Mouse (Mus musculus): ENCODE data around the gene Tmigd1. TPM values are rescaled to one million over a fixed set of nuclear protein-coding genes. Genes with fewer than 3 reads are reported as not detected.

Tmigd1 gene
- 3.6 TPM in 1 of 2 replicates, not detected in the other for polyA plus RNA-seq (2015; fragmentation: Nextera tagmentation; extraction: Ambion mirVana)

GRCm38 (mm10) chr11:76901579-76902361 lies at the start of gene Tmigd1:
Tmigd1 (plus strand) TSS chr11:76902159.
- no peak within 1 kb of the TSS for H3K4me3 ChIP-seq
- H3K4me1 ChIP-seq: peaks cover 8% of the 10 kb centered on the region; the same call in 1 of the 2 replicates
- H3K27ac ChIP-seq: no peak within 1 kb of the TSS
- 65% methylated on average over 7 of the region's 7 CpGs for WGBS
- no peaks in the 10 kb centered on the region for H3K9me3 ChIP-seq
- H3K4me2 ChIP-seq: no peak within 1 kb of the TSS
- ATAC-seq (ENCODE audit: insufficient number of reproducible peaks, insufficient read depth, low FRiP score, low TSS enrichment, low read depth): no peak
- H3K9ac ChIP-seq: no peak within 1 kb of the TSS
- no peaks in the 10 kb centered on the region for H3K36me3 ChIP-seq
- no peaks in the 10 kb centered on the region for H3K27me3 ChIP-seq

GRCm38 (mm10) chr11:76854475-76855341 lies 47.3 kb upstream of the Tmigd1 start:
- Histone ChIP-seq H3K27me3 (no peaks in the 10 kb centered on the region), H3K36me3 (no peaks in the 10 kb centered on the region), H3K4me1 (peaks cover 4% of the 10 kb centered on the region; the same call in 1 of the 2 replicates), H3K4me3 (no peak overlapping the region), H3K4me2 (no peak overlapping the region), H3K9me3 (no peaks in the 10 kb centered on the region), H3K27ac (no peak overlapping the region), H3K9ac (no peak overlapping the region)
- 63% methylated on average over 17 of the region's 17 CpGs for WGBS
- no peak for ATAC-seq (ENCODE audit: insufficient number of reproducible peaks, insufficient read depth, low FRiP score, low TSS enrichment, low read depth)

- Histone ChIP-seq H3K4me1 (peaks cover 4% of the 10 kb centered on the region; the same call in 1 of the 2 replicates), H3K4me2 (no peak overlapping the region)
These were observed 45.4 kb upstream of the Tmigd1 start for GRCm38 (mm10) chr11:76856601-76857000.

GRCm38 (mm10) chr11:76857111-76857510 lies 44.8 kb upstream of the Tmigd1 start:
- no peaks in the 10 kb centered on the region for H3K27me3 ChIP-seq
- no peak for ATAC-seq (ENCODE audit: insufficient number of reproducible peaks, insufficient read depth, low FRiP score, low TSS enrichment, low read depth)
- H3K27ac ChIP-seq: no peak overlapping the region
- no peaks in the 10 kb centered on the region for H3K36me3 ChIP-seq
- no peaks in the 10 kb centered on the region for H3K9me3 ChIP-seq
- H3K9ac ChIP-seq: no peak overlapping the region
- 88% methylated on average over 7 of the region's 7 CpGs for WGBS
- no peak overlapping the region for H3K4me3 ChIP-seq
- H3K4me1 ChIP-seq: peaks cover 4% of the 10 kb centered on the region; the same call in 1 of the 2 replicates
- H3K4me2 ChIP-seq: no peak overlapping the region

More at GRCm38 (mm10) chr11:76856601-76857000, 45.4 kb upstream of the Tmigd1 start:
- no peak overlapping the region for H3K4me3 ChIP-seq
- ATAC-seq (ENCODE audit: insufficient number of reproducible peaks, insufficient read depth, low FRiP score, low TSS enrichment, low read depth): no peak
- H3K9ac ChIP-seq: no peak overlapping the region
- H3K9me3 ChIP-seq: no peaks in the 10 kb centered on the region
- H3K27me3 ChIP-seq: no peaks in the 10 kb centered on the region
- no peaks in the 10 kb centered on the region for H3K36me3 ChIP-seq
- no peak overlapping the region for H3K27ac ChIP-seq
- WGBS: 84% methylated on average over 2 of the region's 2 CpGs

- ATAC-seq (ENCODE audit: insufficient number of reproducible peaks, insufficient read depth, low FRiP score, low TSS enrichment, low read depth): no peak
- WGBS: 75% methylated on average over 5 of the region's 5 CpGs
- Histone ChIP-seq H3K36me3 (no peaks in the 10 kb centered on the region), H3K9ac (no peak overlapping the region), H3K4me1 (peaks cover 4% of the 10 kb centered on the region; the same call in 1 of the 2 replicates), H3K4me3 (no peak overlapping the region), H3K4me2 (no peak overlapping the region), H3K27ac (no peak overlapping the region), H3K9me3 (no peaks in the 10 kb centered on the region), H3K27me3 (no peaks in the 10 kb centered on the region)
These were observed 43.2 kb upstream of the Tmigd1 start for GRCm38 (mm10) chr11:76858781-76859180.

- Histone ChIP-seq H3K4me3 (no peak overlapping the region), H3K9ac (no peak overlapping the region), H3K27ac (no peak overlapping the region), H3K36me3 (no peaks in the 10 kb centered on the region), H3K4me2 (no peak overlapping the region), H3K9me3 (no peaks in the 10 kb centered on the region), H3K4me1 (peaks cover 4% of the 10 kb centered on the region; the same call in 1 of the 2 replicates), H3K27me3 (no peaks in the 10 kb centered on the region)
- no peak for ATAC-seq (ENCODE audit: insufficient number of reproducible peaks, insufficient read depth, low FRiP score, low TSS enrichment, low read depth)
- WGBS: 72% methylated on average over 5 of the region's 5 CpGs
These were observed 42.7 kb upstream of the Tmigd1 start for GRCm38 (mm10) chr11:76859261-76859660.

- H3K27me3 ChIP-seq: no peaks in the 10 kb centered on the region
- no peak overlapping the region for H3K4me2 ChIP-seq
- no peaks in the 10 kb centered on the region for H3K36me3 ChIP-seq
- no peak overlapping the region for H3K27ac ChIP-seq
- ATAC-seq (ENCODE audit: insufficient number of reproducible peaks, insufficient read depth, low FRiP score, low TSS enrichment, low read depth): no peak
- no peaks in the 10 kb centered on the region for H3K9me3 ChIP-seq
- H3K4me1 ChIP-seq: no peaks in the 10 kb centered on the region
- H3K4me3 ChIP-seq: no peak overlapping the region
- no peak overlapping the region for H3K9ac ChIP-seq
- 97% methylated on average over 3 of the region's 3 CpGs for WGBS
These were observed 40.8 kb upstream of the Tmigd1 start for GRCm38 (mm10) chr11:76861185-76861584.

GRCm38 (mm10) chr11:76872556-76873234 lies 29.3 kb upstream of the Tmigd1 start:
- Histone ChIP-seq H3K9me3 (no peaks in the 10 kb centered on the region), H3K36me3 (no peaks in the 10 kb centered on the region), H3K27ac (no peak overlapping the region), H3K4me1 (0 out of 2 replicates have a peak, but pooled peaks cover 3% of the 10 kb centered on the region), H3K4me2 (no peak overlapping the region), H3K27me3 (no peaks in the 10 kb centered on the region; the same call in 1 of the 2 replicates), H3K9ac (no peak overlapping the region), H3K4me3 (no peak overlapping the region)
- no peak for ATAC-seq (ENCODE audit: insufficient number of reproducible peaks, insufficient read depth, low FRiP score, low TSS enrichment, low read depth)
- 54% methylated on average over 11 of the region's 11 CpGs for WGBS

- no peak for ATAC-seq (ENCODE audit: insufficient number of reproducible peaks, insufficient read depth, low FRiP score, low TSS enrichment, low read depth)
- 88% methylated on average over 5 of the region's 5 CpGs for WGBS
- H3K9me3 ChIP-seq: no peaks in the 10 kb centered on the region
- H3K4me1 ChIP-seq: 0 out of 2 replicates have a peak, but pooled peaks cover 3% of the 10 kb centered on the region
- H3K4me2 ChIP-seq: no peak overlapping the region
- no peaks in the 10 kb centered on the region for H3K36me3 ChIP-seq
- H3K27me3 ChIP-seq: no peaks in the 10 kb centered on the region; the same call in 1 of the 2 replicates
- H3K9ac ChIP-seq: no peak overlapping the region
- no peak overlapping the region for H3K4me3 ChIP-seq
- H3K27ac ChIP-seq: no peak overlapping the region
These were observed 28.1 kb upstream of the Tmigd1 start for GRCm38 (mm10) chr11:76873865-76874264.

GRCm38 (mm10) chr11:76874766-76875165 lies 27.2 kb upstream of the Tmigd1 start:
- Histone ChIP-seq H3K4me1 (0 out of 2 replicates have a peak, but pooled peaks cover 4% of the 10 kb centered on the region), H3K27me3 (no peaks in the 10 kb centered on the region; the same call in 1 of the 2 replicates), H3K4me3 (no peak overlapping the region), H3K36me3 (no peaks in the 10 kb centered on the region), H3K27ac (no peak overlapping the region), H3K4me2 (no peak overlapping the region), H3K9ac (no peak overlapping the region), H3K9me3 (no peaks in the 10 kb centered on the region)
- ATAC-seq (ENCODE audit: insufficient number of reproducible peaks, insufficient read depth, low FRiP score, low TSS enrichment, low read depth): no peak
- WGBS: 71% methylated on average over 6 of the region's 6 CpGs

- Histone ChIP-seq H3K4me1 (peaks cover 6% of the 10 kb centered on the region; the same call in 1 of the 2 replicates), H3K4me3 (no peak overlapping the region), H3K36me3 (no peaks in the 10 kb centered on the region), H3K27me3 (no peaks in the 10 kb centered on the region; the same call in 1 of the 2 replicates), H3K9me3 (no peaks in the 10 kb centered on the region), H3K4me2 (no peak overlapping the region), H3K27ac (no peak overlapping the region), H3K9ac (no peak overlapping the region)
- ATAC-seq (ENCODE audit: insufficient number of reproducible peaks, insufficient read depth, low FRiP score, low TSS enrichment, low read depth): no peak
- 67% methylated on average over 5 of the region's 5 CpGs for WGBS
These were observed 22.1 kb upstream of the Tmigd1 start for GRCm38 (mm10) chr11:76879816-76880215.
